Mouse (Mus musculus): ENCODE measurements around the gene Cask. TPM values are rescaled to one million over a fixed set of nuclear protein-coding genes. Genes with fewer than 3 reads are reported as not detected.
A peak's percentile ranks its signal among the peaks of the same experiment; 100 is the strongest.

Cask gene
- polyA plus RNA-seq, 1 experiment from 2014 or later, result 21.6 TPM

GRCm38 (mm10) chrX:13846653-13847501, 4.3 kb downstream of the Cask start:
- DNase-seq (ENCODE audit: low spot score), result peak; percentile 85
- H3K9ac ChIP-seq (replicated peaks; ENCODE audit: low read length), result peak overlapping the region; percentile 72
- peak overlapping the region; percentile 51 for H3K4me3 ChIP-seq (ENCODE audit: low read depth, low read length)
- ATAC-seq (replicated peaks; ENCODE audit: insufficient number of reproducible peaks, low FRiP score, low TSS enrichment, low read depth), result peak; percentile 93
- H3K4me1 ChIP-seq (ENCODE audit: control insufficient read depth, insufficient read depth, low read length), result no peaks in the 10 kb centered on the region
- no peaks in the 10 kb centered on the region for H3K27me3 ChIP-seq (ENCODE audit: control insufficient read depth, insufficient read depth, low read length)
- no peaks in the 10 kb centered on the region for H3K36me3 ChIP-seq (replicated peaks; ENCODE audit: control insufficient read depth, insufficient read depth, low read depth, low read length)
- WGBS, result 14% methylated on average over 35 of the region's 59 CpGs
- H3K27ac ChIP-seq (replicated peaks; ENCODE audit: low read depth, low read length), result peak overlapping the region; percentile 28; the same call in 1 of the 2 replicates
- H3K4me2 ChIP-seq (ENCODE audit: low read depth, low read length), result peak overlapping the region; percentile 45
- no peaks in the 10 kb centered on the region for H3K9me3 ChIP-seq (replicated peaks; ENCODE audit: control insufficient read depth, low read length)

- peak; percentile 86 for ATAC-seq (replicated peaks; ENCODE audit: insufficient number of reproducible peaks, low FRiP score, low TSS enrichment, low read depth)
- Histone ChIP-seq H3K4me3 (ENCODE audit: low read depth, low read length) (peak overlapping the region; percentile 51), H3K9me3 (replicated peaks; ENCODE audit: control insufficient read depth, low read length) (no peaks in the 10 kb centered on the region), H3K27ac (replicated peaks; ENCODE audit: low read depth, low read length) (peak overlapping the region; percentile 86), H3K4me1 (ENCODE audit: control insufficient read depth, insufficient read depth, low read length) (no peaks in the 10 kb centered on the region), H3K4me2 (ENCODE audit: low read depth, low read length) (peak overlapping the region; percentile 29), H3K27me3 (ENCODE audit: control insufficient read depth, insufficient read depth, low read length) (no peaks in the 10 kb centered on the region), H3K9ac (replicated peaks; ENCODE audit: low read length) (peak overlapping the region; percentile 72), H3K36me3 (replicated peaks; ENCODE audit: control insufficient read depth, insufficient read depth, low read depth, low read length) (no peaks in the 10 kb centered on the region)
- WGBS, result 23% methylated on average over 43 of the region's 100 CpGs
- peak; percentile 58 for DNase-seq (ENCODE audit: low spot score)
Observed at GRCm38 (mm10) chrX:13845858-13846652, 5.1 kb downstream of the Cask start.

GRCm38 (mm10) chrX:13845141-13845857, 5.9 kb downstream of the Cask start:
- peak overlapping the region; percentile 86; the same call in 1 of the 2 replicates for H3K27ac ChIP-seq (replicated peaks; ENCODE audit: low read depth, low read length)
- no peaks in the 10 kb centered on the region for H3K4me1 ChIP-seq (ENCODE audit: control insufficient read depth, insufficient read depth, low read length)
- H3K27me3 ChIP-seq (ENCODE audit: control insufficient read depth, insufficient read depth, low read length), result no peaks in the 10 kb centered on the region
- ATAC-seq (replicated peaks; ENCODE audit: insufficient number of reproducible peaks, low FRiP score, low TSS enrichment, low read depth) (peak; percentile 7; the same call in 1 of the 2 replicates), DNase-seq (ENCODE audit: low spot score) (peak; percentile 8)
- peak overlapping the region; percentile 72 for H3K9ac ChIP-seq (replicated peaks; ENCODE audit: low read length)
- no peaks in the 10 kb centered on the region for H3K36me3 ChIP-seq (replicated peaks; ENCODE audit: control insufficient read depth, insufficient read depth, low read depth, low read length)
- H3K4me3 ChIP-seq (ENCODE audit: low read depth, low read length), result peak overlapping the region; percentile 51
- peak overlapping the region; percentile 32 for H3K4me2 ChIP-seq (ENCODE audit: low read depth, low read length)
- WGBS, result 17% methylated on average over 22 of the region's 22 CpGs
- no peaks in the 10 kb centered on the region for H3K9me3 ChIP-seq (replicated peaks; ENCODE audit: control insufficient read depth, low read length)

GRCm38 (mm10) chrX:13822792-13823191, 28.4 kb downstream of the Cask start:
- no peak overlapping the region for H3K27ac ChIP-seq (replicated peaks; ENCODE audit: low read depth, low read length)
- H3K4me3 ChIP-seq (ENCODE audit: low read depth, low read length), result no peak overlapping the region
- ATAC-seq (replicated peaks; ENCODE audit: insufficient number of reproducible peaks, low FRiP score, low TSS enrichment, low read depth), result no peak
- H3K9me3 ChIP-seq (replicated peaks; ENCODE audit: control insufficient read depth, low read length), result no peaks in the 10 kb centered on the region
- 83% methylated on average over 1 of the region's 1 CpGs for WGBS
- DNase-seq (ENCODE audit: low spot score), result no peak
- no peaks in the 10 kb centered on the region for H3K27me3 ChIP-seq (ENCODE audit: control insufficient read depth, insufficient read depth, low read length)
- no peak overlapping the region for H3K9ac ChIP-seq (replicated peaks; ENCODE audit: low read length)
- H3K4me2 ChIP-seq (ENCODE audit: low read depth, low read length), result no peak overlapping the region
- H3K36me3 ChIP-seq (replicated peaks; ENCODE audit: control insufficient read depth, insufficient read depth, low read depth, low read length), result no peaks in the 10 kb centered on the region
- no peaks in the 10 kb centered on the region for H3K4me1 ChIP-seq (ENCODE audit: control insufficient read depth, insufficient read depth, low read length)

- Histone ChIP-seq H3K36me3 (replicated peaks; ENCODE audit: control insufficient read depth, insufficient read depth, low read depth, low read length) (no peaks in the 10 kb centered on the region), H3K9me3 (replicated peaks; ENCODE audit: control insufficient read depth, low read length) (no peaks in the 10 kb centered on the region), H3K9ac (replicated peaks; ENCODE audit: low read length) (no peak overlapping the region), H3K4me1 (ENCODE audit: control insufficient read depth, insufficient read depth, low read length) (no peaks in the 10 kb centered on the region), H3K4me2 (ENCODE audit: low read depth, low read length) (no peak overlapping the region), H3K27ac (replicated peaks; ENCODE audit: low read depth, low read length) (no peak overlapping the region), H3K27me3 (ENCODE audit: control insufficient read depth, insufficient read depth, low read length) (no peaks in the 10 kb centered on the region), H3K4me3 (ENCODE audit: low read depth, low read length) (no peak overlapping the region)
- 62% methylated on average over 2 of the region's 2 CpGs for WGBS
- ATAC-seq (replicated peaks; ENCODE audit: insufficient number of reproducible peaks, low FRiP score, low TSS enrichment, low read depth) (no peak), DNase-seq (ENCODE audit: low spot score) (no peak)
Observed at GRCm38 (mm10) chrX:13798754-13799153, 52.4 kb downstream of the Cask start.

DNA sequence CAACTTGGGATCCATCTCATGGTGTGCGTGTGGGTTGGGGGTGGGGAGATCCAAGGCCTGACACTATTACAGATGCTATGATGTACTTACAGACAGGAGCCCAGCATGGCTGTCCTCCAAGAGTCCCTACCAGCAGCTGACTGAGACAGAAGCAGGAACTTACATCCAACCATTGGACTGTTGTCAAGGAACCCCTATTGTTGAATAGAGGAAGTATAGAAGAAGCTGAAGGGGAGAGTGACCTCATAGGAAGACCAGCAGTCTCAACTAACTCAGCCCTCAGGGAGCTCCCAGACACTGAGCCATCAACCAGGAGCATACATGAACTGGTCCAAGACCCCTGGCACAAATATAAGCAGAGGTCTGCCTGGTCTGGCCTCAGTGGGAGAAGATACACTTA, 85.5 kb downstream of the Cask start:
- Histone ChIP-seq H3K27me3 (ENCODE audit: control insufficient read depth, insufficient read depth, low read length) (no peaks in the 10 kb centered on the region), H3K9me3 (replicated peaks; ENCODE audit: control insufficient read depth, low read length) (no peaks in the 10 kb centered on the region), H3K27ac (replicated peaks; ENCODE audit: low read depth, low read length) (no peak overlapping the region), H3K4me1 (ENCODE audit: control insufficient read depth, insufficient read depth, low read length) (no peaks in the 10 kb centered on the region), H3K36me3 (replicated peaks; ENCODE audit: control insufficient read depth, insufficient read depth, low read depth, low read length) (no peaks in the 10 kb centered on the region), H3K4me3 (ENCODE audit: low read depth, low read length) (no peak overlapping the region), H3K4me2 (ENCODE audit: low read depth, low read length) (no peak overlapping the region), H3K9ac (replicated peaks; ENCODE audit: low read length) (no peak overlapping the region)
- no peak for DNase-seq (ENCODE audit: low spot score)
- ATAC-seq (replicated peaks; ENCODE audit: insufficient number of reproducible peaks, low FRiP score, low TSS enrichment, low read depth), result no peak
- 95% methylated on average over 1 of the region's 1 CpGs for WGBS

DNA sequence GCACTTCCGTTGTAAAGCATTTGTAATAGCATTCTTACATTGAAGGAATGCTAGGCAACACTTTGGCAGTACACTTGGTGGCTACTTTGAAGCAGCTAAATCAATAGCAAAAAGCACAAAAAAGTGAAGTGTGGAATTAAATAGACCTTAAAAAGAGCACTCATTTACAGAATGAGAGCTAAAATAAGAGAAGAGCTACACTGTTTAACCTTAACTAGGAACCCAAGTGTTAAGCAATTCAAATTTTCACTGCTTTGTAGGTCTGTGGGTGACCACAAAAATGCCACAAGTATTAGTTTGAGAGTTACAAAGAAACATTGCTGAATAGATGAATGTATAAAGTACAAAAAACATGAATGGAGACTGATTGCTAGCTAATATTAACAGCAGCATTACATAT, 86.1 kb downstream of the Cask start:
- H3K36me3 ChIP-seq (replicated peaks; ENCODE audit: control insufficient read depth, insufficient read depth, low read depth, low read length), result no peaks in the 10 kb centered on the region
- 88% methylated on average over 1 of the region's 1 CpGs for WGBS
- no peaks in the 10 kb centered on the region for H3K4me1 ChIP-seq (ENCODE audit: control insufficient read depth, insufficient read depth, low read length)
- no peak overlapping the region for H3K9ac ChIP-seq (replicated peaks; ENCODE audit: low read length)
- H3K4me2 ChIP-seq (ENCODE audit: low read depth, low read length), result no peak overlapping the region
- no peak overlapping the region for H3K27ac ChIP-seq (replicated peaks; ENCODE audit: low read depth, low read length)
- H3K4me3 ChIP-seq (ENCODE audit: low read depth, low read length), result no peak overlapping the region
- no peak for DNase-seq (ENCODE audit: low spot score)
- no peak for ATAC-seq (replicated peaks; ENCODE audit: insufficient number of reproducible peaks, low FRiP score, low TSS enrichment, low read depth)
- H3K9me3 ChIP-seq (replicated peaks; ENCODE audit: control insufficient read depth, low read length), result no peaks in the 10 kb centered on the region
- no peaks in the 10 kb centered on the region for H3K27me3 ChIP-seq (ENCODE audit: control insufficient read depth, insufficient read depth, low read length)

Data from embryonic facial prominence, embryonic 11.5 days (tissue).